Mouse (Mus musculus) heart, embryonic 12.5 days (tissue): ENCODE results near the gene L3mbtl2. TPM values are rescaled to one million over a fixed set of nuclear protein-coding genes. Genes with fewer than 3 reads are reported as not detected.
A peak's percentile ranks its signal among the peaks of the same experiment; 100 is the strongest.
"Not testable (repeated sequence)": the region's sequence is repeated elsewhere in the genome, so short reads cannot be mapped to it uniquely, and the experiment has no call there.

Source experiments
- ATAC-seq: fragments of 200-750 bp; cut with Nextera tagmentation; 2 replicates; pipeline ENCODE4 v1.8.0; 2017; ENCODE audit warnings: moderate TSS enrichment, moderate library complexity; ENCODE audit not compliant: insufficient number of reproducible peaks, low FRiP score
- H3K27ac ChIP-seq: fragments of 300-500 bp; sonication (generic); 2 replicates; pipeline ENCODE4 v1.5.1; 2016; ENCODE audit warnings: mild to moderate bottlenecking, moderate library complexity; ENCODE audit not compliant: poor library complexity, severe bottlenecking
- H3K27me3 ChIP-seq: fragments of 300-500 bp; sonication (generic); replicated peaks from 2 replicates; pipeline ENCODE4 v1.6.1; 2016; ENCODE audit warnings: mild to moderate bottlenecking, moderate library complexity
- H3K36me3 ChIP-seq: fragments of 300-500 bp; sonication (generic); 2 replicates; pipeline ENCODE4 v1.6.1; 2016; ENCODE audit warnings: mild to moderate bottlenecking, moderate library complexity
- H3K4me1 ChIP-seq: fragments of 300-500 bp; sonication (generic); replicated peaks from 2 replicates; pipeline ENCODE4 v1.6.1; 2016; ENCODE audit warnings: mild to moderate bottlenecking
- H3K4me2 ChIP-seq: fragments of 300-500 bp; sonication (generic); 2 replicates; pipeline ENCODE4 v1.6.1; 2016; ENCODE audit warnings: mild to moderate bottlenecking, moderate library complexity
- H3K4me3 ChIP-seq: fragments of 300-500 bp; sonication (generic); 2 replicates; pipeline ENCODE4 v1.5.1; 2016; ENCODE audit warnings: mild to moderate bottlenecking
- H3K9ac ChIP-seq: fragments of 300-500 bp; sonication (generic); 2 replicates; pipeline ENCODE4 v1.6.1; 2016; ENCODE audit warnings: mild to moderate bottlenecking, moderate library complexity
- H3K9me3 ChIP-seq: fragments of 300-500 bp; sonication (generic); replicated peaks from 2 replicates; pipeline ENCODE4 v1.6.1; 2016; ENCODE audit warnings: mild to moderate bottlenecking, moderate library complexity
- WGBS: fragments of 180-500 bp; shearing (Covaris S2); methylation state at CpG from one replicate; pipeline ENCODE4 v1.1.7; 2016; 5-methylcytosine and 5-hydroxymethylcytosine counted together
- polyA plus RNA-seq: library from polyadenylated mRNA; unstranded; fragments of >200 nt; fragmentation: Nextera tagmentation; extraction: Ambion mirVana; gene quantifications from 2 replicates; pipeline ENCODE4 v1.2.1, GENCODE M21; 2016

Gene L3mbtl2
- polyA plus RNA-seq, 1 experiment from 2014 or later: 19.4 TPM

- Histone ChIP-seq H3K4me3 (peak overlapping the region; percentile 58), H3K4me1 (peaks cover 18% of the 10 kb centered on the region), H3K9me3 (no peaks in the 10 kb centered on the region), H3K36me3 (no peaks in the 10 kb centered on the region), H3K9ac (peak overlapping the region; percentile 77), H3K27me3 (peaks cover 60% of the 10 kb centered on the region), H3K4me2 (peak overlapping the region; percentile 86), H3K27ac (no peak overlapping the region)
- WGBS: under 1% methylated on average over 102 of the region's 107 CpGs
- ATAC-seq: peak; percentile 79
These were observed 30.5 kb downstream of the L3mbtl2 start for GRCm38 (mm10) chr15:81693967-81694881.

GRCm38 (mm10) chr15:81694891-81695290, 31.2 kb downstream of the L3mbtl2 start:
- Histone ChIP-seq H3K4me2 (peak overlapping the region; percentile 86), H3K36me3 (no peaks in the 10 kb centered on the region), H3K9ac (peak overlapping the region; percentile 77), H3K9me3 (no peaks in the 10 kb centered on the region), H3K27ac (no peak overlapping the region), H3K4me1 (peaks cover 18% of the 10 kb centered on the region), H3K4me3 (peak overlapping the region; percentile 58), H3K27me3 (peaks cover 60% of the 10 kb centered on the region)
- no peak for ATAC-seq
- WGBS: 16% methylated on average over 19 of the region's 19 CpGs

- no peak within 1 kb of the TSS for H3K4me3 ChIP-seq
- no peak within 1 kb of the TSS for H3K4me2 ChIP-seq
- no peak within 1 kb of the TSS for H3K9ac ChIP-seq
These were observed 33.5 kb downstream of the L3mbtl2 start, which contains the start of gene Chadl for GRCm38 (mm10) chr15:81697175-81697574. Gene Chadl, minus strand, starts transcription at chr15:81697287.

GRCm38 (mm10) chr15:81697847-81698246, 34.2 kb downstream of the L3mbtl2 start:
- WGBS: 46% methylated on average over 3 of the region's 3 CpGs
- no peak overlapping the region for H3K4me2 ChIP-seq
- peaks cover 17% of the 10 kb centered on the region for H3K4me1 ChIP-seq
- no peak for ATAC-seq
- H3K9me3 ChIP-seq: 0 out of 2 replicates have a peak, but pooled peaks cover 4% of the 10 kb centered on the region
- H3K9ac ChIP-seq: no peak overlapping the region
- no peak overlapping the region for H3K27ac ChIP-seq
- peaks cover 3% of the 10 kb centered on the region for H3K36me3 ChIP-seq
- H3K27me3 ChIP-seq: peaks cover 44% of the 10 kb centered on the region
- H3K4me3 ChIP-seq: no peak overlapping the region

More at GRCm38 (mm10) chr15:81697175-81697574, 33.5 kb downstream of the L3mbtl2 start, which contains the start of gene Chadl:
- WGBS: 62% methylated on average over 7 of the region's 7 CpGs
- Histone ChIP-seq H3K27me3 (peaks cover 51% of the 10 kb centered on the region), H3K27ac (no peak within 1 kb of the TSS), H3K36me3 (no peaks in the 10 kb centered on the region), H3K4me1 (peaks cover 18% of the 10 kb centered on the region), H3K9me3 (0 out of 2 replicates have a peak, but pooled peaks cover 4% of the 10 kb centered on the region)
- no peak for ATAC-seq

GRCm38 (mm10) chr15:81698532-81698931, 34.8 kb downstream of the L3mbtl2 start:
- WGBS: 69% methylated on average over 2 of the region's 2 CpGs
- Histone ChIP-seq H3K36me3 (peaks cover 10% of the 10 kb centered on the region), H3K4me2 (no peak overlapping the region), H3K4me1 (peaks cover 11% of the 10 kb centered on the region), H3K27me3 (peaks cover 37% of the 10 kb centered on the region), H3K27ac (no peak overlapping the region), H3K9ac (no peak overlapping the region), H3K4me3 (no peak overlapping the region), H3K9me3 (0 out of 2 replicates have a peak, but pooled peaks cover 4% of the 10 kb centered on the region)
- no peak for ATAC-seq

GRCm38 (mm10) chr15:81700161-81700560, 36.5 kb downstream of the L3mbtl2 start:
- H3K4me2 ChIP-seq: no peak overlapping the region
- H3K4me1 ChIP-seq: 0 out of 2 replicates have a peak, but pooled peaks cover 3% of the 10 kb centered on the region
- H3K9me3 ChIP-seq: 0 out of 2 replicates have a peak, but pooled peaks cover 4% of the 10 kb centered on the region
- H3K4me3 ChIP-seq: no peak overlapping the region
- peaks cover 23% of the 10 kb centered on the region for H3K27me3 ChIP-seq
- H3K27ac ChIP-seq: no peak overlapping the region
- H3K36me3 ChIP-seq: peaks cover 26% of the 10 kb centered on the region
- no peak for ATAC-seq
- 70% methylated on average over 2 of the region's 2 CpGs for WGBS
- no peak overlapping the region for H3K9ac ChIP-seq

GRCm38 (mm10) chr15:81700601-81701000, 36.9 kb downstream of the L3mbtl2 start:
- peaks cover 31% of the 10 kb centered on the region for H3K36me3 ChIP-seq
- no peak overlapping the region for H3K27ac ChIP-seq
- ATAC-seq: no peak
- peaks cover 19% of the 10 kb centered on the region for H3K27me3 ChIP-seq
- no peak overlapping the region for H3K4me3 ChIP-seq
- 0 out of 2 replicates have a peak, but pooled peaks cover 3% of the 10 kb centered on the region for H3K4me1 ChIP-seq
- H3K9ac ChIP-seq: no peak overlapping the region
- 0 out of 2 replicates have a peak, but pooled peaks cover 4% of the 10 kb centered on the region for H3K9me3 ChIP-seq
- 59% methylated on average over 8 of the region's 8 CpGs for WGBS
- H3K4me2 ChIP-seq: no peak overlapping the region

- Histone ChIP-seq H3K36me3 (peaks cover 38% of the 10 kb centered on the region), H3K27me3 (peaks cover 11% of the 10 kb centered on the region)
- H3K4me2 ChIP-seq, H3K9ac ChIP-seq, H3K27ac ChIP-seq, H3K4me1 ChIP-seq, H3K4me3 ChIP-seq, H3K9me3 ChIP-seq, ATAC-seq: not testable (repeated sequence)
- WGBS: 74% methylated on average over 4 of the region's 4 CpGs
These were observed 37.7 kb downstream of the L3mbtl2 start for GRCm38 (mm10) chr15:81701350-81701749.

- Histone ChIP-seq H3K4me1 (no peaks in the 10 kb centered on the region), H3K4me3 (no peak overlapping the region), H3K27me3 (no peaks in the 10 kb centered on the region), H3K4me2 (no peak overlapping the region), H3K9ac (no peak overlapping the region), H3K9me3 (0 out of 2 replicates have a peak, but pooled peaks cover 4% of the 10 kb centered on the region), H3K36me3 (peaks cover 47% of the 10 kb centered on the region), H3K27ac (no peak overlapping the region)
- ATAC-seq: no peak
- WGBS: 90% methylated on average over 13 of the region's 13 CpGs
These were observed 38.8 kb downstream of the L3mbtl2 start for GRCm38 (mm10) chr15:81702306-81703093.

GRCm38 (mm10) chr15:81703094-81703489, 39.4 kb downstream of the L3mbtl2 start:
- no peak overlapping the region for H3K9ac ChIP-seq
- H3K27ac ChIP-seq: no peak overlapping the region
- 0 out of 2 replicates have a peak, but pooled peaks cover 4% of the 10 kb centered on the region for H3K9me3 ChIP-seq
- WGBS: 71% methylated on average over 3 of the region's 3 CpGs
- no peaks in the 10 kb centered on the region for H3K4me1 ChIP-seq
- no peak overlapping the region for H3K4me2 ChIP-seq
- ATAC-seq: no peak
- H3K27me3 ChIP-seq: no peaks in the 10 kb centered on the region
- H3K36me3 ChIP-seq: peaks cover 52% of the 10 kb centered on the region
- no peak overlapping the region for H3K4me3 ChIP-seq

GRCm38 (mm10) chr15:81708991-81709390, 45.3 kb downstream of the L3mbtl2 start:
- no peak overlapping the region for H3K4me2 ChIP-seq
- no peaks in the 10 kb centered on the region for H3K9me3 ChIP-seq
- ATAC-seq: no peak
- peaks cover 94% of the 10 kb centered on the region for H3K36me3 ChIP-seq
- H3K27me3 ChIP-seq: no peaks in the 10 kb centered on the region
- WGBS: 93% methylated on average over 11 of the region's 11 CpGs
- H3K4me1 ChIP-seq: no peaks in the 10 kb centered on the region
- H3K27ac ChIP-seq: no peak overlapping the region
- no peak overlapping the region for H3K4me3 ChIP-seq
- no peak overlapping the region for H3K9ac ChIP-seq
